Mouse (Mus musculus) forebrain, embryonic 15.5 days (tissue): ENCODE measurements around the gene Ssh2. TPM values are rescaled to one million over a fixed set of nuclear protein-coding genes. Genes with fewer than 3 reads are reported as not detected.

Experiments
- ATAC-seq: fragments of 200-750 bp; cut with Nextera tagmentation; replicated peaks from 2 replicates; pipeline ENCODE4 v1.8.0; 2017; ENCODE audit warnings: mild to moderate bottlenecking, moderate TSS enrichment, moderate library complexity
- H3K27ac ChIP-seq: fragments of 300-500 bp; sonication (generic); replicated peaks from 2 replicates; pipeline ENCODE4 v1.5.1; 2015; ENCODE audit warnings: mild to moderate bottlenecking, inconsistent platforms
- H3K27me3 ChIP-seq: fragments of 300-500 bp; sonication (generic); 2 replicates; pipeline ENCODE4 v1.6.1; 2015; ENCODE audit warnings: inconsistent platforms
- H3K36me3 ChIP-seq: fragments of 300-500 bp; sonication (generic); 2 replicates; pipeline ENCODE4 v1.6.1; 2015; ENCODE audit warnings: mild to moderate bottlenecking, inconsistent platforms
- H3K4me1 ChIP-seq: fragments of 300-500 bp; sonication (generic); 2 replicates; pipeline ENCODE4 v1.6.1; 2015; ENCODE audit warnings: inconsistent platforms
- H3K4me2 ChIP-seq: fragments of 300-500 bp; sonication (generic); replicated peaks from 2 replicates; pipeline ENCODE4 v1.6.1; 2015; ENCODE audit warnings: mild to moderate bottlenecking, inconsistent platforms
- H3K4me3 ChIP-seq: fragments of 300-500 bp; sonication (generic); 2 replicates; pipeline ENCODE4 v1.5.1; 2015; ENCODE audit warnings: mild to moderate bottlenecking, inconsistent platforms
- H3K9ac ChIP-seq: fragments of 300-500 bp; sonication (generic); replicated peaks from 2 replicates; pipeline ENCODE4 v1.6.1; 2015; ENCODE audit warnings: mild to moderate bottlenecking, inconsistent platforms
- H3K9me3 ChIP-seq: fragments of 300-500 bp; sonication (generic); 2 replicates; pipeline ENCODE4 v1.6.1; 2016; ENCODE audit warnings: inconsistent platforms
- WGBS: fragments of 180-500 bp; shearing (Covaris S2); methylation state at CpG from one replicate; pipeline ENCODE4 v1.1.7; 2015; ENCODE audit warnings: mixed read lengths; 5-methylcytosine and 5-hydroxymethylcytosine counted together
- polyA plus RNA-seq: library from polyadenylated mRNA; unstranded; fragments of >200 nt; fragmentation: Nextera tagmentation; extraction: Ambion mirVana; gene quantifications from 2 replicates; pipeline ENCODE4 v1.2.1, GENCODE M21; 2015

Gene Ssh2
- polyA plus RNA-seq, 1 experiment from 2014 or later = 20.1 TPM

DNA sequence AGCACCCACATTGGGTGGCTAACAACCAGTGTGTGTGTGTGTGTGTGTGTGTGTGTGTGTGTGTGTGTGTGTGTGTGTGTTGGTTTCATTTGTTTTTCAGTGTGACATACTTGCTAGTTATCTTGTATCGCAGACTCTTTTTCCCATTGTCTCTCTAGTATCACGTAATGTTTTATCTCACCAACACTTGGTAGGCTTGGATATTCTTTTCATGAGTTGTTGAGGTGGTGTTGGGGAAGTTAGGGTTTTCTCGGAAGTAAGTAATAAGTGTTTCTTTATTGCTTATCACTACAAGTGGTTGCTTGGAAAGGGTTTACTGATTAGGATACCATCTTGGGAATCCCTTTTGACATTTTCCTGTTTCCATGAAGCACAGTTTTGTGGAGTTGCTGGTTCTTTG, 91.1 kb downstream of the Ssh2 start:
- Histone ChIP-seq H3K4me2 (no peak overlapping the region), H3K9ac (no peak overlapping the region), H3K27me3 (no peaks in the 10 kb centered on the region), H3K36me3 (no peaks in the 10 kb centered on the region), H3K27ac (no peak overlapping the region), H3K9me3 (no peaks in the 10 kb centered on the region), H3K4me3 (no peak overlapping the region), H3K4me1 (no peaks in the 10 kb centered on the region)
- no peak for ATAC-seq
- 91% methylated on average over 3 of the region's 3 CpGs for WGBS

DNA sequence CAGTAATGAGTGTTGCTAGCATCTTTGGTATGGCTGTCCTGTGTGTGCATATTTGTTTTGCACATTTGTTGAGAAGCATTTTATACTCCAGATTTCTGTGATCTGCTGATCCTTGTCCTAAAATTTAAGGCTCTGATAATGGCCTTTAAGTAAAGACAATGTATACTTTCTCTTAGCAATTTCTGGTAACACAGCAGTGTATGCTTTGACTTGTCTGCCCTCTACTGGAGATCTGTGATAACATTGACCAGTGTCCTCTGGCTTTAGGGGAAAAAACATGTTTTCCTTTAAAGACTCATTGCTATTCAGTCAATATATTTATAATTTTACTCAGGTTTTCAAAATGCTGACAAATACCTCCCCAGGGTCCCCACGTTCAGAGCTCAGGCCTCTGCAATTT, 92.4 kb downstream of the Ssh2 start:
- no peaks in the 10 kb centered on the region for H3K27me3 ChIP-seq
- no peak for ATAC-seq
- WGBS = 13% methylated on average over 1 of the region's 1 CpGs

GRCm38 (mm10) chr11:77317721-77318477, 101.8 kb downstream of the Ssh2 start:
- Histone ChIP-seq H3K4me2 (no peak overlapping the region), H3K9me3 (no peaks in the 10 kb centered on the region), H3K4me3 (no peak overlapping the region), H3K27me3 (no peaks in the 10 kb centered on the region), H3K36me3 (no peaks in the 10 kb centered on the region), H3K4me1 (no peaks in the 10 kb centered on the region), H3K27ac (no peak overlapping the region), H3K9ac (no peak overlapping the region)
- no peak for ATAC-seq
- whole genome bisulfite sequencing = 67% methylated on average over 3 of the region's 3 CpGs

More for the DNA sequence above, 92.4 kb downstream of the Ssh2 start:
- no peak overlapping the region for H3K9ac ChIP-seq
- no peak overlapping the region for H3K4me2 ChIP-seq
- H3K9me3 ChIP-seq = no peaks in the 10 kb centered on the region
- no peaks in the 10 kb centered on the region for H3K4me1 ChIP-seq
- no peak overlapping the region for H3K4me3 ChIP-seq
- no peak overlapping the region for H3K27ac ChIP-seq
- H3K36me3 ChIP-seq = no peaks in the 10 kb centered on the region

DNA sequence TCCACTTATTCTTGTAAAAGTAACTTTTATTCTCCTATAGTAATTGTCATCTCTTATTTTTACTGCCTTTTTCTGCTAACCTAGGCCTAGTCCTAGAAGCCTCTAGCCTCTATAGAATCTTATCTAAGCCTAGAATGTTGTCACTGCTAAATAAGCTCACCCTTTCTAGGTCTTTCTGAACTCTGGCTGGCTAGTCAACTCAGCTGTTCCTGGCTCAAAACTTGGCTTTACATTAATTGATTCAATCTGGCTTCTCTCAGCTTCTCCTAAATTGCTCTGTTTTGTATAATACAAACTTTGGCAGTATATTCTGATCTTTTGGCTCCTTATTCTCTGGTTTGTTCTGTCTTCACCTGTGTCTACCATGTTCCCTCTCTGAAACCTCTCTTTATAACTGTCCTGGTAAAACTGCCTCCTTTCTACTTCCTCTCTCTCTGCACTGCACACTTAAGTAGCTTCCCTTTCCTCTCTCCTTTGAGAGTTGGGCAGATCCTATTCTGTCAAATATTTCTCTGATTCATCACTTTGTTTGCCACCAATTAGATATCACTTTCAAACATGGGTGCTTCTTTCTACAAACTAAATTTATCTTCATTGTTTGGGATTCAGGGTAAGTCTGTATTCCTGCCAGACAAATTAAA, 102.5 kb downstream of the Ssh2 start:
- Histone ChIP-seq H3K4me3 (no peak overlapping the region), H3K4me1 (no peaks in the 10 kb centered on the region), H3K36me3 (no peaks in the 10 kb centered on the region), H3K9me3 (no peaks in the 10 kb centered on the region), H3K9ac (no peak overlapping the region), H3K27ac (no peak overlapping the region), H3K4me2 (no peak overlapping the region), H3K27me3 (no peaks in the 10 kb centered on the region)
- no peak for ATAC-seq

DNA sequence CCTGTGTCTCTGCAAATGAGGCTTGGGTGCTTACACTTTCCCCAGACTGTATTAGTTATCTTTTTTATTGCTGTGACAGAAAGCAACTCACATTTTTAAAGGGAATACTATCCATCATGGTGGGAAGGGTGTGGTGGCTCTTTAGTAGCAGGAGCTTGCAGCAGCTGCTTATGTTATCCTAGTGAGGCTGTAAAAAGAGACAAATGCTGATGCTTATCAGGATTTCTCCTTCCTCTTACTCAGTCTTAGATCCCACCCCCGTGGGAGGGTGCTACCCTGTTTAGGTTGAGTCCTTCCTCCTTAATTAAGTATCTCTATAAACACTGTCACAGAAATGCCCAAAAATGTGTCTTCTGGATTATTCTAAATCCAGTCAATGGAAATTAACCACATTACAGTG, 105.1 kb downstream of the Ssh2 start:
- Histone ChIP-seq H3K27me3 (no peaks in the 10 kb centered on the region), H3K9ac (no peak overlapping the region), H3K36me3 (no peaks in the 10 kb centered on the region), H3K4me2 (no peak overlapping the region), H3K4me1 (no peaks in the 10 kb centered on the region), H3K27ac (no peak overlapping the region), H3K9me3 (no peaks in the 10 kb centered on the region), H3K4me3 (no peak overlapping the region)
- 71% methylated on average over 1 of the region's 1 CpGs for WGBS
- no peak for ATAC-seq

DNA sequence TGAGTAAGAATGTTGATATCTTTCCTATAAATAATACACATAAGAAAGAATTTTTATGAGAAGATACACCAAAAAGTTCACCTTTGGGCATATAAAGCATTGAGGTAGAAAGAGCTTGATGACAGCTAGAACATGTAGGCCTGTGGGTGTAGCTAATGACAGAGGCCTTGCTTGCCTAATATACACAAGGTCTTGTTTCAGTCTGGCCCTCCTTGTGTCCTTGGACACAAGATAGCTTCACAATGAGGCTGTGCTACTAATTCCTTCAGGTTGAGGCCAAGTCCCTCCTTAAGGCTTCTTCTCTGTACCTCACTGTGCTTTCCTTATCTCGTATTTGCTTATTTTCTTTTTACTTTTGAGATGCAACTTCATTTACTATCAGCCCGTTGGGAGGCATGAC, 114.4 kb downstream of the Ssh2 start:
- Histone ChIP-seq H3K4me3 (no peak overlapping the region), H3K27me3 (no peaks in the 10 kb centered on the region)

GRCm38 (mm10) chr11:77347273-77347672, 131.2 kb downstream of the Ssh2 start:
- Histone ChIP-seq H3K4me3 (no peak overlapping the region), H3K4me1 (peaks cover 17% of the 10 kb centered on the region), H3K9me3 (no peaks in the 10 kb centered on the region), H3K27ac (no peak overlapping the region), H3K9ac (no peak overlapping the region), H3K36me3 (no peaks in the 10 kb centered on the region), H3K4me2 (no peak overlapping the region), H3K27me3 (no peaks in the 10 kb centered on the region)
- no peak for ATAC-seq
- 70% methylated on average over 4 of the region's 4 CpGs for WGBS

More for the DNA sequence above, 114.4 kb downstream of the Ssh2 start:
- Histone ChIP-seq H3K4me1 (no peaks in the 10 kb centered on the region), H3K9ac (no peak overlapping the region), H3K36me3 (no peaks in the 10 kb centered on the region), H3K27ac (no peak overlapping the region), H3K9me3 (no peaks in the 10 kb centered on the region), H3K4me2 (no peak overlapping the region)
- ATAC-seq = no peak
- 91% methylated on average over 2 of the region's 2 CpGs for WGBS

GRCm38 (mm10) chr11:77348142-77348741, 132.2 kb downstream of the Ssh2 start:
- Histone ChIP-seq H3K27ac (no peak overlapping the region), H3K4me2 (peak overlapping the region; percentile 76), H3K9ac (peak overlapping the region; percentile 39), H3K4me1 (peaks cover 17% of the 10 kb centered on the region), H3K27me3 (no peaks in the 10 kb centered on the region), H3K9me3 (no peaks in the 10 kb centered on the region), H3K4me3 (peak overlapping the region; percentile 50), H3K36me3 (no peaks in the 10 kb centered on the region)
- peak; percentile 96 for ATAC-seq
- under 1% methylated on average over 54 of the region's 54 CpGs for WGBS

- Histone ChIP-seq H3K9me3 (no peaks in the 10 kb centered on the region), H3K4me3 (peak overlapping the region; percentile 50), H3K4me1 (peaks cover 15% of the 10 kb centered on the region), H3K9ac (peak overlapping the region; percentile 39; the same call in 1 of the 2 replicates), H3K36me3 (no peaks in the 10 kb centered on the region), H3K27me3 (no peaks in the 10 kb centered on the region), H3K4me2 (peak overlapping the region; percentile 76; the same call in 1 of the 2 replicates), H3K27ac (no peak overlapping the region)
- WGBS = 40% methylated on average over 6 of the region's 6 CpGs
- ATAC-seq = no peak
Observed at GRCm38 (mm10) chr11:77348985-77349384, 132.9 kb downstream of the Ssh2 start.

- H3K9me3 ChIP-seq = no peaks in the 10 kb centered on the region
- 93% methylated on average over 2 of the region's 2 CpGs for WGBS
- peaks cover 10% of the 10 kb centered on the region for H3K4me1 ChIP-seq
- H3K4me3 ChIP-seq = no peak overlapping the region
- H3K36me3 ChIP-seq = no peaks in the 10 kb centered on the region
- H3K9ac ChIP-seq = no peak overlapping the region
- no peaks in the 10 kb centered on the region for H3K27me3 ChIP-seq
- ATAC-seq = no peak
- no peak overlapping the region for H3K27ac ChIP-seq
- H3K4me2 ChIP-seq = no peak overlapping the region
Observed at GRCm38 (mm10) chr11:77349698-77350097, 133.6 kb downstream of the Ssh2 start.

- Histone ChIP-seq H3K27ac (no peak overlapping the region), H3K4me1 (no peaks in the 10 kb centered on the region), H3K4me3 (no peak overlapping the region), H3K4me2 (no peak overlapping the region), H3K9ac (no peak overlapping the region), H3K9me3 (no peaks in the 10 kb centered on the region), H3K27me3 (no peaks in the 10 kb centered on the region), H3K36me3 (no peaks in the 10 kb centered on the region)
- ATAC-seq = no peak
- WGBS = 83% methylated on average over 3 of the region's 3 CpGs
Observed at GRCm38 (mm10) chr11:77355055-77355454, 139.0 kb downstream of the Ssh2 start.

DNA sequence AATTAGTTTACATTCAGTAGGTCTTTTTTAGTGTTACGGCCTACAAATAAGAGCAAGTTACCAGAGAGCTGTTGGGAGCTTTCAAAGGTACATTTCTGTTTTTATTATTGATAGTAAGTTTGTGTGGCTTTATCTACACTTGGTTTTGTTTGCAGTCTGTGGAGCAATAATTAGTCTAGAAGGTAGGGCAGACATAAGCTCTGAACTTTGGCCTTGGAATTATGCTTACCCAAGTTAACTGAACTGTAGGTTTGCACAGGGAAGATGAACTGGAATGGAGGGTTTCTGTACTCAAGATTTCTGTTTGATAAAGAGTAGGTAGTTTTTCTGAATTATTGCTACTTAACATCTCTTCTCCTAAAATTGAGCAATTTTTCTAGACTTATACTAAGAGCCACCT, 141.8 kb downstream of the Ssh2 start:
- H3K27ac ChIP-seq = no peak overlapping the region
- 90% methylated on average over 1 of the region's 1 CpGs for WGBS
- no peaks in the 10 kb centered on the region for H3K9me3 ChIP-seq

More for the DNA sequence above, 141.8 kb downstream of the Ssh2 start:
- H3K4me1 ChIP-seq = no peaks in the 10 kb centered on the region
- no peaks in the 10 kb centered on the region for H3K27me3 ChIP-seq
- H3K9ac ChIP-seq = no peak overlapping the region
- no peak overlapping the region for H3K4me2 ChIP-seq
- ATAC-seq = no peak
- no peaks in the 10 kb centered on the region for H3K36me3 ChIP-seq
- no peak overlapping the region for H3K4me3 ChIP-seq
